Mouse (Mus musculus) intestine, embryonic 16.5 days (tissue): ENCODE measurements around the gene Gtf2e1. TPM values are rescaled to one million over a fixed set of nuclear protein-coding genes. Genes with fewer than 3 reads are reported as not detected.

Experiments used
- ATAC-seq: fragments of 200-750 bp; cut with Nextera tagmentation; 2 replicates; pipeline ENCODE4 v1.8.0; 2017; ENCODE audit warnings: moderate TSS enrichment, moderate library complexity
- H3K27ac ChIP-seq: fragments of 300-500 bp; sonication (generic); 2 replicates; pipeline ENCODE4 v1.5.1; 2014; ENCODE audit warnings: mild to moderate bottlenecking, low read length
- H3K27me3 ChIP-seq: fragments of 300-500 bp; sonication (generic); replicated peaks from 2 replicates; pipeline ENCODE4 v1.6.1; 2014; ENCODE audit warnings: low read length, control low read depth, mixed read lengths; ENCODE audit not compliant: control insufficient read depth, insufficient read depth
- H3K36me3 ChIP-seq: fragments of 300-500 bp; sonication (generic); 2 replicates; pipeline ENCODE4 v1.6.1; 2014; ENCODE audit warnings: low read length, control low read depth; ENCODE audit not compliant: control insufficient read depth, insufficient read depth
- H3K4me1 ChIP-seq: fragments of 300-500 bp; sonication (generic); 2 replicates; pipeline ENCODE4 v1.6.1; 2014; ENCODE audit warnings: low read length, control low read depth, mixed read lengths; ENCODE audit not compliant: control insufficient read depth, insufficient read depth
- H3K4me2 ChIP-seq: fragments of 300-500 bp; sonication (generic); 2 replicates; pipeline ENCODE4 v1.6.1; 2014; ENCODE audit warnings: low read depth, low read length, control low read depth
- H3K4me3 ChIP-seq: fragments of 300-500 bp; sonication (generic); 2 replicates; pipeline ENCODE4 v1.5.1; 2014; ENCODE audit warnings: mild to moderate bottlenecking, low read length
- H3K9ac ChIP-seq: fragments of 300-500 bp; sonication (generic); 2 replicates; pipeline ENCODE4 v1.6.1; 2014; ENCODE audit warnings: low read depth, low read length
- H3K9me3 ChIP-seq: fragments of 300-500 bp; sonication (generic); 2 replicates; pipeline ENCODE4 v1.6.1; 2016; ENCODE audit warnings: low read length, control low read depth; ENCODE audit not compliant: control insufficient read depth
- WGBS: fragments of 180-500 bp; shearing (Covaris S2); extraction: QIAGEN DNeasy Blood & Tissue Kit; methylation state at CpG from one replicate; pipeline ENCODE4 v1.1.7; 2014; 5-methylcytosine and 5-hydroxymethylcytosine counted together
- polyA plus RNA-seq: library from polyadenylated mRNA; unstranded; fragments of >200 nt; fragmentation: Nextera tagmentation; extraction: Ambion mirVana; gene quantifications from 2 replicates; pipeline ENCODE4 v1.2.1, GENCODE M21; 2015

Gene Gtf2e1
- polyA plus RNA-seq, 1 experiment from 2014 or later: 16.4 TPM

GRCm38 (mm10) chr16:37575325-37575724 lies 35.7 kb upstream of the Gtf2e1 start:
- Histone ChIP-seq H3K27me3 (no peaks in the 10 kb centered on the region), H3K36me3 (no peaks in the 10 kb centered on the region), H3K9me3 (no peaks in the 10 kb centered on the region), H3K4me1 (no peaks in the 10 kb centered on the region), H3K4me3 (no peak overlapping the region), H3K9ac (no peak overlapping the region), H3K4me2 (no peak overlapping the region), H3K27ac (no peak overlapping the region)
- 73% methylated on average over 3 of the region's 3 CpGs for WGBS
- no peak for ATAC-seq

- H3K4me2 ChIP-seq: no peak overlapping the region
- H3K9ac ChIP-seq: no peak overlapping the region
- WGBS: 96% methylated on average over 5 of the region's 5 CpGs
- H3K36me3 ChIP-seq: no peaks in the 10 kb centered on the region
- no peaks in the 10 kb centered on the region for H3K9me3 ChIP-seq
- no peaks in the 10 kb centered on the region for H3K4me1 ChIP-seq
- H3K4me3 ChIP-seq: no peak overlapping the region
- H3K27ac ChIP-seq: no peak overlapping the region
- no peaks in the 10 kb centered on the region for H3K27me3 ChIP-seq
- ATAC-seq: no peak
Observed at GRCm38 (mm10) chr16:37573061-37573460, 33.5 kb upstream of the Gtf2e1 start.

GRCm38 (mm10) chr16:37572117-37572754 lies 32.6 kb upstream of the Gtf2e1 start:
- Histone ChIP-seq H3K27ac (no peak overlapping the region), H3K9me3 (no peaks in the 10 kb centered on the region), H3K36me3 (no peaks in the 10 kb centered on the region), H3K4me1 (no peaks in the 10 kb centered on the region), H3K4me2 (no peak overlapping the region), H3K27me3 (no peaks in the 10 kb centered on the region), H3K9ac (no peak overlapping the region), H3K4me3 (no peak overlapping the region)
- WGBS: 92% methylated on average over 12 of the region's 12 CpGs
- no peak for ATAC-seq

- Histone ChIP-seq H3K9me3 (no peaks in the 10 kb centered on the region), H3K4me3 (no peak overlapping the region), H3K9ac (no peak overlapping the region), H3K4me1 (no peaks in the 10 kb centered on the region), H3K27ac (no peak overlapping the region), H3K4me2 (no peak overlapping the region), H3K27me3 (no peaks in the 10 kb centered on the region), H3K36me3 (no peaks in the 10 kb centered on the region)
- 78% methylated on average over 3 of the region's 3 CpGs for WGBS
- ATAC-seq: no peak
Observed at GRCm38 (mm10) chr16:37571554-37571953, 32.0 kb upstream of the Gtf2e1 start.

- no peaks in the 10 kb centered on the region for H3K27me3 ChIP-seq
- no peak overlapping the region for H3K4me2 ChIP-seq
- no peaks in the 10 kb centered on the region for H3K9me3 ChIP-seq
- WGBS: 79% methylated on average over 12 of the region's 12 CpGs
- H3K27ac ChIP-seq: no peak overlapping the region
- H3K4me1 ChIP-seq: no peaks in the 10 kb centered on the region
- H3K36me3 ChIP-seq: no peaks in the 10 kb centered on the region
- no peak for ATAC-seq
- H3K9ac ChIP-seq: no peak overlapping the region
- H3K4me3 ChIP-seq: no peak overlapping the region
Observed at GRCm38 (mm10) chr16:37567113-37568050, 27.8 kb upstream of the Gtf2e1 start.

- Histone ChIP-seq H3K36me3 (no peaks in the 10 kb centered on the region), H3K4me3 (no peak overlapping the region), H3K9me3 (no peaks in the 10 kb centered on the region), H3K4me1 (no peaks in the 10 kb centered on the region), H3K27me3 (no peaks in the 10 kb centered on the region), H3K4me2 (no peak overlapping the region), H3K9ac (no peak overlapping the region), H3K27ac (no peak overlapping the region)
- ATAC-seq: no peak
- WGBS: 69% methylated on average over 6 of the region's 6 CpGs
Observed at GRCm38 (mm10) chr16:37566107-37566506, 26.5 kb upstream of the Gtf2e1 start.

- no peak for ATAC-seq
- WGBS: 53% methylated on average over 1 of the region's 1 CpGs
- Histone ChIP-seq H3K36me3 (no peaks in the 10 kb centered on the region), H3K4me3 (no peak overlapping the region), H3K9ac (no peak overlapping the region), H3K27ac (no peak overlapping the region), H3K9me3 (no peaks in the 10 kb centered on the region), H3K4me2 (no peak overlapping the region), H3K27me3 (no peaks in the 10 kb centered on the region), H3K4me1 (no peaks in the 10 kb centered on the region)
Observed at GRCm38 (mm10) chr16:37565117-37565516, 25.5 kb upstream of the Gtf2e1 start.

GRCm38 (mm10) chr16:37562961-37563360 lies 23.4 kb upstream of the Gtf2e1 start:
- H3K27me3 ChIP-seq: no peaks in the 10 kb centered on the region

GRCm38 (mm10) chr16:37562414-37562813 lies 22.8 kb upstream of the Gtf2e1 start:
- H3K4me1 ChIP-seq: no peaks in the 10 kb centered on the region
- H3K4me2 ChIP-seq: no peak overlapping the region
- H3K9me3 ChIP-seq: no peaks in the 10 kb centered on the region
- WGBS: 82% methylated on average over 6 of the region's 6 CpGs
- no peak overlapping the region for H3K9ac ChIP-seq
- H3K27me3 ChIP-seq: no peaks in the 10 kb centered on the region
- ATAC-seq: no peak
- no peak overlapping the region for H3K4me3 ChIP-seq
- H3K27ac ChIP-seq: no peak overlapping the region
- peaks cover 8% of the 10 kb centered on the region; the same call in 1 of the 2 replicates for H3K36me3 ChIP-seq

More at GRCm38 (mm10) chr16:37562961-37563360, 23.4 kb upstream of the Gtf2e1 start:
- no peak overlapping the region for H3K4me2 ChIP-seq
- no peaks in the 10 kb centered on the region for H3K4me1 ChIP-seq
- H3K9ac ChIP-seq: no peak overlapping the region
- peaks cover 4% of the 10 kb centered on the region; the same call in 1 of the 2 replicates for H3K36me3 ChIP-seq
- no peaks in the 10 kb centered on the region for H3K9me3 ChIP-seq
- H3K27ac ChIP-seq: no peak overlapping the region
- 90% methylated on average over 5 of the region's 5 CpGs for WGBS
- no peak overlapping the region for H3K4me3 ChIP-seq
- ATAC-seq: no peak
